Mouse (Mus musculus): ENCODE results near the gene Arl15. TPM values are rescaled to one million over a fixed set of nuclear protein-coding genes. Genes with fewer than 3 reads are reported as not detected.

The Arl15 gene
- polyA plus RNA-seq, 1 experiment from 2014 or later: 5.3 TPM

GRCm38 (mm10) chr13:113882959-113883358 is 88.7 kb downstream of the Arl15 start:
- Histone ChIP-seq H3K27ac (no peak overlapping the region), H3K9me3 (replicated peaks) (no peaks in the 10 kb centered on the region), H3K36me3 (no peaks in the 10 kb centered on the region), H3K9ac (no peak overlapping the region), H3K27me3 (replicated peaks) (no peaks in the 10 kb centered on the region), H3K4me1 (peaks cover 15% of the 10 kb centered on the region), H3K4me3 (no peak overlapping the region), H3K4me2 (no peak overlapping the region)
- no peak for ATAC-seq
- 40% methylated on average over 1 of the region's 1 CpGs for WGBS (ENCODE audit: insufficient replicate concordance)

- WGBS (ENCODE audit: insufficient replicate concordance): 72% methylated on average over 6 of the region's 6 CpGs
- no peak overlapping the region for H3K27ac ChIP-seq
- no peak overlapping the region for H3K9ac ChIP-seq
- H3K27me3 ChIP-seq (replicated peaks): no peaks in the 10 kb centered on the region
- H3K4me1 ChIP-seq: no peaks in the 10 kb centered on the region
- no peak for ATAC-seq
- no peak overlapping the region for H3K4me3 ChIP-seq
- no peaks in the 10 kb centered on the region for H3K36me3 ChIP-seq
- no peaks in the 10 kb centered on the region for H3K9me3 ChIP-seq (replicated peaks)
- no peak overlapping the region for H3K4me2 ChIP-seq
Observed at GRCm38 (mm10) chr13:113887090-113887489, 92.8 kb downstream of the Arl15 start.

- Histone ChIP-seq H3K9ac (no peak overlapping the region), H3K27me3 (replicated peaks) (no peaks in the 10 kb centered on the region), H3K36me3 (no peaks in the 10 kb centered on the region), H3K4me1 (no peaks in the 10 kb centered on the region), H3K27ac (no peak overlapping the region), H3K4me3 (no peak overlapping the region), H3K9me3 (replicated peaks) (no peaks in the 10 kb centered on the region), H3K4me2 (no peak overlapping the region)
- ATAC-seq: no peak
- WGBS (ENCODE audit: insufficient replicate concordance): 70% methylated on average over 5 of the region's 5 CpGs
Observed at GRCm38 (mm10) chr13:113888126-113888525, 93.8 kb downstream of the Arl15 start.

GRCm38 (mm10) chr13:113888704-113889103 is 94.4 kb downstream of the Arl15 start:
- no peaks in the 10 kb centered on the region for H3K27me3 ChIP-seq (replicated peaks)
- H3K4me2 ChIP-seq: no peak overlapping the region
- no peak overlapping the region for H3K27ac ChIP-seq
- WGBS (ENCODE audit: insufficient replicate concordance): 83% methylated on average over 16 of the region's 16 CpGs
- ATAC-seq: no peak
- H3K4me3 ChIP-seq: no peak overlapping the region
- no peak overlapping the region for H3K9ac ChIP-seq
- H3K36me3 ChIP-seq: no peaks in the 10 kb centered on the region
- H3K4me1 ChIP-seq: no peaks in the 10 kb centered on the region
- no peaks in the 10 kb centered on the region for H3K9me3 ChIP-seq (replicated peaks)

GRCm38 (mm10) chr13:113889140-113890055 is 95.1 kb downstream of the Arl15 start:
- no peaks in the 10 kb centered on the region for H3K4me1 ChIP-seq
- H3K4me2 ChIP-seq: no peak overlapping the region
- H3K9ac ChIP-seq: no peak overlapping the region
- no peak overlapping the region for H3K4me3 ChIP-seq
- H3K27ac ChIP-seq: no peak overlapping the region
- WGBS (ENCODE audit: insufficient replicate concordance): 73% methylated on average over 24 of the region's 24 CpGs
- no peaks in the 10 kb centered on the region for H3K27me3 ChIP-seq (replicated peaks)
- ATAC-seq: no peak
- H3K9me3 ChIP-seq (replicated peaks): no peaks in the 10 kb centered on the region
- H3K36me3 ChIP-seq: no peaks in the 10 kb centered on the region

- peaks cover 11% of the 10 kb centered on the region for H3K4me1 ChIP-seq
- H3K36me3 ChIP-seq: no peaks in the 10 kb centered on the region
- H3K27me3 ChIP-seq (replicated peaks): no peaks in the 10 kb centered on the region
- no peak overlapping the region for H3K4me2 ChIP-seq
- no peak overlapping the region for H3K27ac ChIP-seq
- H3K9ac ChIP-seq: no peak overlapping the region
- H3K9me3 ChIP-seq (replicated peaks): no peaks in the 10 kb centered on the region
- WGBS (ENCODE audit: insufficient replicate concordance): 89% methylated on average over 10 of the region's 10 CpGs
- no peak for ATAC-seq
- H3K4me3 ChIP-seq: no peak overlapping the region
Observed at GRCm38 (mm10) chr13:113896684-113897083, 102.4 kb downstream of the Arl15 start.

GRCm38 (mm10) chr13:113897498-113897897 is 103.2 kb downstream of the Arl15 start:
- 84% methylated on average over 3 of the region's 3 CpGs for WGBS (ENCODE audit: insufficient replicate concordance)
- Histone ChIP-seq H3K36me3 (no peaks in the 10 kb centered on the region), H3K27me3 (replicated peaks) (no peaks in the 10 kb centered on the region), H3K4me1 (peaks cover 11% of the 10 kb centered on the region), H3K4me2 (no peak overlapping the region), H3K4me3 (no peak overlapping the region), H3K9me3 (replicated peaks) (no peaks in the 10 kb centered on the region), H3K27ac (no peak overlapping the region), H3K9ac (no peak overlapping the region)
- no peak for ATAC-seq

- Histone ChIP-seq H3K4me2 (no peak overlapping the region), H3K9me3 (replicated peaks) (no peaks in the 10 kb centered on the region), H3K27ac (no peak overlapping the region), H3K4me1 (peaks cover 14% of the 10 kb centered on the region), H3K4me3 (no peak overlapping the region), H3K27me3 (replicated peaks) (no peaks in the 10 kb centered on the region), H3K36me3 (no peaks in the 10 kb centered on the region), H3K9ac (no peak overlapping the region)
- ATAC-seq: no peak
- 81% methylated on average over 9 of the region's 9 CpGs for WGBS (ENCODE audit: insufficient replicate concordance)
Observed at GRCm38 (mm10) chr13:113897951-113898350, 103.6 kb downstream of the Arl15 start.

- 48% methylated on average over 11 of the region's 11 CpGs for whole genome bisulfite sequencing (ENCODE audit: insufficient replicate concordance)
- Histone ChIP-seq H3K27ac (no peak overlapping the region), H3K9ac (no peak overlapping the region), H3K27me3 (replicated peaks) (no peaks in the 10 kb centered on the region), H3K36me3 (no peaks in the 10 kb centered on the region), H3K9me3 (replicated peaks) (no peaks in the 10 kb centered on the region), H3K4me1 (peaks cover 24% of the 10 kb centered on the region), H3K4me3 (no peak overlapping the region), H3K4me2 (no peak overlapping the region)
- ATAC-seq: no peak
Observed at GRCm38 (mm10) chr13:113901001-113901545, 106.8 kb downstream of the Arl15 start.

GRCm38 (mm10) chr13:113903255-113903654 is 109.0 kb downstream of the Arl15 start:
- H3K9me3 ChIP-seq (replicated peaks): no peaks in the 10 kb centered on the region
- ATAC-seq: peak; percentile 40; the same call in 1 of the 2 replicates
- 20% methylated on average over 6 of the region's 6 CpGs for WGBS (ENCODE audit: insufficient replicate concordance)

GRCm38 (mm10) chr13:113911986-113912519 is 117.7 kb downstream of the Arl15 start:
- Histone ChIP-seq H3K9me3 (replicated peaks) (no peaks in the 10 kb centered on the region), H3K27me3 (replicated peaks) (no peaks in the 10 kb centered on the region), H3K27ac (no peak overlapping the region), H3K36me3 (peaks cover 6% of the 10 kb centered on the region; the same call in 1 of the 2 replicates), H3K4me2 (no peak overlapping the region), H3K4me3 (no peak overlapping the region), H3K9ac (no peak overlapping the region), H3K4me1 (no peaks in the 10 kb centered on the region)
- no peak for ATAC-seq
- WGBS (ENCODE audit: insufficient replicate concordance): 57% methylated on average over 11 of the region's 11 CpGs

More at GRCm38 (mm10) chr13:113903255-113903654, 109.0 kb downstream of the Arl15 start:
- Histone ChIP-seq H3K36me3 (no peaks in the 10 kb centered on the region), H3K9ac (no peak overlapping the region), H3K27me3 (replicated peaks) (no peaks in the 10 kb centered on the region), H3K27ac (no peak overlapping the region), H3K4me1 (peaks cover 24% of the 10 kb centered on the region), H3K4me3 (no peak overlapping the region), H3K4me2 (no peak overlapping the region)

- Histone ChIP-seq H3K9me3 (replicated peaks) (no peaks in the 10 kb centered on the region), H3K4me2 (no peak overlapping the region), H3K4me3 (no peak overlapping the region), H3K4me1 (no peaks in the 10 kb centered on the region), H3K27ac (no peak overlapping the region), H3K9ac (no peak overlapping the region), H3K27me3 (replicated peaks) (no peaks in the 10 kb centered on the region), H3K36me3 (peaks cover 6% of the 10 kb centered on the region; the same call in 1 of the 2 replicates)
- no peak for ATAC-seq
- WGBS (ENCODE audit: insufficient replicate concordance): 74% methylated on average over 9 of the region's 9 CpGs
Observed at GRCm38 (mm10) chr13:113914551-113914971, 120.3 kb downstream of the Arl15 start.
